Mouse (Mus musculus) left cerebral cortex, postnatal 25 days (tissue): Measurements from ENCODE around the gene Stk10. TPM values are rescaled to one million over a fixed set of nuclear protein-coding genes. Genes with fewer than 3 reads are reported as not detected.

ENCODE experiments used
- DNase-seq, 2 experiments: peaks; one replicate each; pipeline ENCODE4 v3.0.0; 2022; ENCODE audit warnings: low spot score in 2 of 2, mixed read lengths in 1 of 2
- intact Hi-C: fragments of 180-260 bp; cut with DNase I; formaldehyde crosslinking; loops from one replicate; pipeline ENCODE4 v1.15.1; 2025
- total RNA-seq, 2 experiments: library from RNA; stranded (reverse); gene quantifications; 2 replicates each; pipeline ENCODE4 v1.2.3; 2021

The Stk10 gene
- total RNA-seq, 2 experiments from 2014 or later, result 5.5 to 6.6 TPM

DNA sequence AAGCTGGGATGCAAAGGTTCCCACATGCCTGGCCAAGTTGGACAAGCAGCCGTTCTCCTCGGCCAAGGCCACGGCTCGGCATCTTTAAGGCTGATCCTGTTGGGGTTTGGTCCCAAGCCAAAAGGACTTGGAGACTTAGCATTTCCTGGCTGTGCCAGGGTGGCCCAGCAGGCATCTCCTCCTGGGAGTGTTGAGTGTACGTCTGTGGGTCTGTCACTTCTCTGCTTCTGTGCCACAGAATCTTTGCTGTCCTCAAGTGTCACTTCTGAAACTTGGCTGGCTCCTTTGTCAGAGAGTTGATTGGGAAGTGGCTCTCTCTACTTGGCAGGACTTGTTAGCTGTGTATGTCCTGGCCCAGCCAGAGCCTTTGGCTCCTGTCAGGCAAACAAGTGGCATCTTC lies 13.4 kb downstream of the Stk10 start:
- intact Hi-C loops, result no loop called here

DNA sequence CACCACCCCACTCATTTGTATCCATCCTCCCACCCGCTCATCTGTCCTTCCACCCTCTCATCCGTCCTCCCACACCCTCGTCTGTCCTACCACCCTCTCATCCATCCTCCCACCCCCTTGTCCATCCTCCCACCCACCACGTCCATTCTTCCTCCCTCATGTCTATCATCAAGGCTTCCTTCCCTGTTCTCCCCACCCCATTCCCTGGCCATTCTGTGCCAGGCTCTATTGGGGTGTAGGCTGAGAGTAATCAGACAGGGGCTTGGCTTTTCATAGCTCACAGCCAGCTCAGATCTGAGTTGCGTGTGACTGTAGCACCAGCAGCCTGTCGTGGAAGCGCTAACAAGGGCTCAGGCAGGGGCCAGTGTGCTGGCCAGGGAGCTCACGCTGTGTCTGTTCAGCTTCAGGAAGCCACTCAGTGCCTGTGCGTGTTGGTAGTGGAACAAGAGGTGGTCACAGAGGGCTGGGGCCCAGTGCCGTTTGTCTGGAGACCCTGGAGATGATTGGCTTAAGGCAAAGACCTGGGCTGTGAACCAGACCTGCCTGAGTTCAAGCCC lies 14.4 kb downstream of the Stk10 start:
- intact Hi-C loops, result no loop called here
- no peak for DNase-seq

More for the DNA sequence above, 13.4 kb downstream of the Stk10 start:
- DNase-seq, result no peak

DNA sequence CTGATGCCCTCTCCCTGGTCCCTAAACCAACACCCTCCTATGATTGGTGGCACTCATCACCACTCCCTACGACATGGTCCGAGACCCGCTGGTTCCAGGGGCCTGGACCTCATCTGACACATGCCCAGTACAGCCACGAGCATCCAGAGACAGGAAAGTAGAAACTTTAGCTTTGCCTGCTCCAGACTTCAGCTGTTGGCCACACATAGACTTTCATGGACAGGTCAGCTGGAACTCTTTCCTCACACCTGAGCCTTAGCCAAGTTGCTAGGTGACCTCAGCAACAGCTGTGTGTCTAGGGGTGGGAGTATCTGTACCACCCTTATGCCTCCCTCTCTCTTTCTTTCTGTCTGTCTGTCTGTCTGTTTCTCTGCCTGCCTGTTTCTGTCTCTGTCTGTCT lies 15.1 kb downstream of the Stk10 start:
- DNase-seq, result no peak
- intact Hi-C loops, result no loop called here

DNA sequence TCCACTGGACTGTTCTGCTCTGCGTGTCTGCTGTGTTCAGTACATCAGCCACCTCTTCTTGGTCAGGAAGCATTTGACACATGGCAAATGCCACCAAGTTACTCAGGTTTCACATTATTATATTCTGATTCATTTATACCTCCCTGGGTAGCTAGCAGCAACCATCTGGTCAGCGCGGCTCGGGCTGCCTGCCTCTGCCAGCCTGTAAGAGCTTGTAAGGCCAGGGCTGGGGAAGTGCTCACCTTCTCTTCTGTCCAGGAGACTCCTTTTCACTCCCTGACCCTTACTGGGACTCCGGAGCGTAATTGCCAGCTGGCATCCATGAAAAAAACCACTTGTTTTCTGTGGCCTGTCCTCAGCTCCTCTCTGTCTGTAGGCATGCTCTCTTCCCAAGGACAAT lies 16.1 kb downstream of the Stk10 start:
- no peak for DNase-seq
- intact Hi-C loops, result no loop called here

DNA sequence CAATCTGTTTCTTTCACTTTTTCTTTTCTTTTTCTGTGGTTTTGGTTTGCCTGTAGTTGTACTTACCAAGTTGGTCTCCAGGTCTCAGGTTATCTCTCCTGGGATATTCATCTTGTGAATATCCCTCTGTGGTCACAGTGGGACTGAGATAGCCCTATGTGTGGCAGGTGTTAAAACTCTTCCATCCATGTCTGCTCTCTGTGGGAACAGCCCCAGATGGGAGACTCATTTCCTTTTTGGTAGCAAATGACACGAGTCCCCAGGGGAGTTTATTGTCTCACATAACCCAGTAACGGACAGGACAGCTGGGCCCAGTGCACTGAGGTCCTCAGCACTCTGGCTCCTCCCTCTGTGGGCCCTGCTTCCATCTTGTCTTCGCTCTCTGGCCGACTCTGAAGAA lies 17.0 kb downstream of the Stk10 start:
- intact Hi-C loops, result no loop called here
- no peak for DNase-seq

DNA sequence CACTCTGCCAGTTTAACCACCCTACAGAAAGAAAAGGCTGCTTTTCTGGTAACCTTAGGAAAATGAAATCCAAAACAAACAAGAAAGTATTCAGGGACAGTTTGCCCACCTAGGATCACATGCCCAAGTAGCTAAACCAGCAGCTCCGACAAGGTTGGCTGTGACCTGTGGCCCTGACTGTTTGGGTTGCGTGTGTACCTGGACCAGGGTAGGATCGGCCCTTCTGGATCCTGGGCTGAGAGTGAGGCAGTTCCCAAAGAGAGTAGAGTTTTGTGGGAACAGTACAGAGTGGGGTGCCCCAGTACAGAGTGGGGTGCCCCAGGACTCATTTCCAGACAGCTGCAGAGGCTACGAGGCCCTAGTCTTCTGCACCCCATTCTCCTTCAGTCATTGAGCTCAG lies 18.0 kb downstream of the Stk10 start:
- intact Hi-C loops, result no loop called here
- no peak for DNase-seq

DNA sequence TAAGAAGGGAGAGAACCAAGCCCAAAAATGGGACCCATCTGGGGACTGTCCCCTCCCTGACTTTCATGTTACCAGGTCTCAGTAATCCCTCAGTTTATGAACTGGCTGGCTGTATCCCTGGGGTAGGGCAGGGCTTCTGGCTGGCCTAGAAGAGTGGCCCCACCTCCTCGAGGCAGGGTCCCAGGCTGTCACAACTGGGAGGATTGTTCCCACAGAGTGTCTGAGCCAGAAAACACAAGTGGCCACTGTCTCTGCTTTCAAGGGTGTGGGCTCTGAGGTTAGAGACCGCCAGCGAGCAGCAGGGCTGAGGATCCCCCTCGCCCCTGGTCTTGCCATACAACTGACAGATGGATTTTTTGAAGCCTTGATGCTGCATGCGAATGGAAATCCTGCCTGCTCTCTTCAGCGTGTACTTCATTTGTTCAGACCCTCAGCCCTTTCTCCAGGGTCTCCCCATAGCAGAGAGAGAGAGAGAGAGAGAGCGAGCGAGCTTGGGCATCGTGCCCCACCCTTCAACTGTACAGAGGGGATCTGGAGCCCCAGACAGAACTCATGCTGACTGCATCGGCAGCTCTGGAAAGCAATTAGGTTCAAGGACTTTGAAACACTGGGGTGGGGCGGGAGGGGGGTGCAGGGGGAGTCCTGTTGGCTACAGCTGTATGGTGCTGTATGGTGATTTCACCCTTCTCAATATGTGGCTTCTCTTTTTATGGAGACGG lies 18.6 kb downstream of the Stk10 start:
- intact Hi-C loops, result no loop called here
- no peak for DNase-seq

DNA sequence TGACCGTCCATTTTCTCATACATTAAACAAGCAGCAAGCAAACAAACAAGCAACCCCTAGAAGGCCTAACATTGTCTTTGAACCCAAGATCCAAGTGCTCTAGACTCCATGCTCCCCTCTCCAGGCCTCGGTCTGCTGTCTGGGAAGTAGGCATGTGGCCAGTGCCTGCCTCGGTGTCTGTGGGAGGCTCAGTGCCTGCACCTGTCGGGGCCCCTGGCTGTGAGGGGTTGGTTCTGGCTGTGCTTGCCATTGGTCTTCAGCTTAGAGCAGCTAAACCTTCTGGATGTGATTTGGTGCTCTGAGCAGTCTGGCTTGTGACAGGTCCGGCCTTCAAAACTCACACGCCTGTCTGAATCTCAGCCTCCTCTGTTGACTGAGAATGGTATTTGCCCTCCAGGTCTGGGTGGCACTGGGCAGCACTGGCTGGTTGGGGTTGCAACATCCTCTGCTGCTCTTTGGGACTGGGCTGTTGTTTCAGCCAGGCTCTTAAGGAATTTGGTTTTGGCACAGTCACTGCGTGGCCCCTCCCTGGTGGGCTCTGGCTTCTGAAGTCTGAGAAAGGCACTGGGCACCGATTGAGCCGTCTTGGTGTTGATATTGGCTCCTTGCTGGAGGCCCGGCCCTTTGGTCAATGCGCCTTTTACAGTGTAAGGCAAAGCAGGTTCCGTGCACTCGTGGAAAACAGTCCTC lies 19.4 kb downstream of the Stk10 start:
- intact Hi-C loops, result no loop called here
- DNase-seq, result no peak

DNA sequence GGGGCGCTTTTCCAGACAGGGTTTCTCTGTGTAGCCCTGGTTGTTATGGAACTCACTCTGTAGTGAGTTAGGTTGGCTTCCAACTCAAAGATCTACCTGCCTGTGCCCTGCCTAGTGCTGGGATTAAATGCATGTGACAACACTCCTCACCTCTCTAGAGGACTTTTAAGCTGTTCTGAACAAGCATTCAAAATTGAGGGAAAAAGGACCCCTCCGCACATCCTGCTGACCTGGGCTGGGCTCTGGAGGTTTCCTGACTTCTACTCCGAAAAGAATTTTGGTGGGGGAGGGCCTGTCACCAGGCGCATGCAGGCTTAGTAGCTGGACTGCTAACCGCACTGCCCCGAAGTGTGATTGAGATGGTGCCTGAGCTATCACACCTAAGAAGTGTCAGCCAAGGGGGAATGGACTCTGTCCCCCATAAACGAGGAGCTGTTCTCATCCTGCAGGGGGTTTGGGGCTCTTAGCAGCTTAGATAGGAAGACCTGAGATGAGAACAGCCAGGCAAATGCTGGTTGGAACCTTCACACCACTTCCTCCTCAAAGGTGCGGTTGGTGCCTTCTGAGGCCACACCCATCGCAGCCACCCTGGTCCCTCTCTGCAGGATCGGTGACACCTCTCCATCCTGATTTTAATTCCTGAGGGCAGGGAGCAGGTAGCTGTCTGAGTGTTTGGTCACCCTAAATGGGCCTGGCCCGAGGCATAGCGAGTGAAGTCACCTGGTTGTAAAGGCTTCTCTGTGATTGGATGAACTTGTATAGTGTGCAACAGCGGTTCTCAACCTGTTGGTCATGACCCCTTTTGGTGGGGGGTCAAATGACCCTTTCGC lies 20.4 kb downstream of the Stk10 start:
- intact Hi-C loops, result no loop called here
- no peak for DNase-seq

DNA sequence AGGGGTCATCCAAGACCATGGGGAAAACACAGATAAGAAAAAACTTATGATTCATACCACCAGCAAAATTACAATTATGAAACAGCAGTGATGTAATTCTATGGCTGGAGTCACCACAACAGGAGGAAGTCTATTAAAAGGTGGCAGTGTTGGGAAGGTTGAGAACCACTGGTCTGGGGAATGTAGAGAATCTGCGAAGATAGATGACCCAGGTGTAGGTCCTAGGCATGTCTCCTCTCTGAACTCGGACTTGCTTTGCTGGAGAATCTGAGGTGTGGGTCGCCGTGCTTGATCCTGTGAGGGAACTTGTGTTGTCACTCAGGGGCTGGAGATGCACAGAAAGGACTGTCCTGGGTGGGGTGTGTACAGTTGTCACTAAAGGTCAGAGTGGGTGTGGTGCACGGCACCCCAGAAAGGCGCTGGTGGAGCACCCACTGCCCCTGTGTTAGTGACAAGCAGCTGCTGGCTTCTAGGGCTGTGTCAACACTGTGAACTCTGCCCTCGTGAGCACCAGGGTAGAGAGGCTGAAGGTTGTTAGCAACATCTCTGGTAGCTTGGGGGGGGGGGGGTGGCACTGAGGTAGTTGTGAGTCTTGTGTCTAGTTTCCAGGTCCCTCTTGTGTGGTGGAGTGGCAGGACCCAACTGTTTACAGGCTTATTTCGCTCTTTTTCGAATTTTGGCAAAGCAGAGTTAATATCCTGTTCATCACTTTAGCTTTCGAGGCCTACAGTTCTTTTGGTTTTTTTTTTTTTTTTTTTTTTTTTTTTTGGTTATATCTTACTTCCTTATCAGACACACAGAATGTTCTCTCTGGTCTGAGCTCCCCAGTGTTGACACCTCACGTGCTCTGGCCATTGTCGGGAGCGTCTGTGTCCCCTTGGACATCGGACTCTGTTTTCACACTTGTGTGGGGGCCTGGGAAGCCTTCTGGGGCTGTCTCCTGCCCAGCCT lies 21.3 kb downstream of the Stk10 start:
- intact Hi-C loops, result no loop called here
- DNase-seq, result no peak

DNA sequence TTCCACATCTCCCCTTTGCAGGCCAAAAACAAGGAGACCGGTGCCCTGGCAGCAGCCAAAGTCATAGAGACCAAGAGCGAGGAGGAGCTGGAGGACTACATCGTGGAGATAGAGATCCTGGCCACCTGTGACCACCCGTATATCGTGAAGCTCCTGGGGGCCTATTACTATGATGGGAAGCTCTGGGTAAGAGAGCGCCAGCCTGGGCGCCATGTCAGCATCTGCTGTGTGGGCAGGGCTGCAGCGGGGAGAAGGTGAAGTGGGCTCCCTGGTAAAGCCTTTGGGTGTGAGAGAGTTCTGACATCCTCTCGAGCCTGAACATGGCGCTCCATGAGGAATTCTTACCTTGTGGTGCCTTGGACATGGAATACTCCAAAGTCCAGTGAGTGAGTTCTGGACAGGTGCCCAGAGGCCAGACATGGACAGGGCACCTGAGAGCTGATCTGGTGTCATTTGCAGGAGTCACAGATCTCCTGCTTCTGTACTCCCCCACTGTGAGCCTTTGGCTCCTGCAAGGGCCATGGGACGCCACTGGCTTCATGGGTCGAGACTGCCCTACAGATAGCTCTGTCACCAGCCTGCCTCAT lies 22.1 kb downstream of the Stk10 start:
- no peak for DNase-seq
- intact Hi-C loops, result no loop called here

DNA sequence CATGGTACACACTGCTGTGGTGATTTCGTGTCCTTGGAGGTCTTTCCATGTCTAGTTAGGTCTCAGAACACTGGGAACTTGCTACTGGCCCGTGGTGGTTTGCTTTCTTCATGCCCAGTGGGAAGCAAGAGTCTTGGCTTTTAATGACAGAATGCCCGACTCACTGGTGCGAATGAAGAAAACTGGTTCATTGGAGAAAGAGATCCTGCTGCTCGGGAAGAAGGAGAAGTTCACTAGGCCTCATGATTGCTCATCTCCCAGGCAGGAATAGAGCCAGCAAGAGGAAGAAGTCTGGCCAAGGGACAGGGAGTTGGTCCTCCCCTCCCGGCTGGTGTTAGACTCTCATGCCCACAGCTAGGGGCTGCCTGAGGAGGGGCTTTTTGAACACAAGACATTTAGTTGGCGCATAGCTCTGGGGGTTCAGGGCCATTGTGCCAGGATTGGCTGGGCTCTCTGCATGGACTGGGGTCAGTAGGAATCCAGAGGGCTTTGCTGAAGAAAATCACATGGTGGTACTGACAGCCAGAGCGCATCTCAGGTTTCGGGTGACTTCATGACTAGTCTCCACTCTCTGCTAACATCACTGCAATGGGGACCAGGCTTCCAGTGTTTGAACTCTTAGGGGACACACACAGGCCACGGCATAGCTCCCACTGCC lies 23.4 kb downstream of the Stk10 start:
- DNase-seq, result no peak
- intact Hi-C loops, result no loop called here

DNA sequence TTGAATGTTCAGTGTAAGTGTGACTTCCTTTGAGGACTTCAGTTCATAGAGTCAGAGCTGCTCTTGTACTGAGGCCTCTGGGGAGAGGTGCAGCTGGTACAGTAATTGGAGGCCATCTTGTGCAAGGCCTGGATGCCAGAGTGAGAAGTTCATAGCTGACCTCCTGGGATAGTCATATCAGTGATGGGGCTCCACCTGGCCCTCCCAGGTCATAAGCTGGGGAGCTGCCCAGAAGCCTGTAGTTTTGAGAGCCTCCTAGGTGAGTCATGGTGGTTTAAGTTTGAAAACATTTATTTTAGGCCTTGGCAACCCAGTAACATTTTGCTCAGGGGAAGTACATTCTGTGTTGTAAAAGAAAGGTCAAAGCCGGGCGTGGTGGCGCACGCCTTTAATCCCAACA lies 24.9 kb downstream of the Stk10 start:
- intact Hi-C loops, result no loop called here
- no peak for DNase-seq

DNA sequence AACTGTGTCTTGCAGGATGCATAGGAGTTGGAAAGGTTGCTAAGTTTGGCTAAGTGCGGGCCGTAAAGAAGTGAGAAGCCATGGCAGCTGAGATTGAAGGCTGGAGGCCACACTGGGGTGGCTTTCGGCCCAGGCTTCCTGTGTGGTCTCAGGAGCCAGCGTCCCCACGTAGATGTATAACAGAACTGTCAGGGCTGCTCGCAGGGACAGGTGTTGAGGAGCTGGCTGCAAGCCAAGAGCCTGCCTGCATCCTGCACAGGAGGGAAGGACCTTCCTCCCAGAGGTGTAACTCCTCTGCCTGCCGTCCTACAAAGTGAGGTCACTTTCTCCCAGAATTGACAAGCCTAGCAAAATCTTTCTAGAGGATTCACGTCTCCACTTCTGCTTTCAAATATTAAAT lies 25.6 kb downstream of the Stk10 start:
- no peak for DNase-seq
- intact Hi-C loops, result no loop called here

DNA sequence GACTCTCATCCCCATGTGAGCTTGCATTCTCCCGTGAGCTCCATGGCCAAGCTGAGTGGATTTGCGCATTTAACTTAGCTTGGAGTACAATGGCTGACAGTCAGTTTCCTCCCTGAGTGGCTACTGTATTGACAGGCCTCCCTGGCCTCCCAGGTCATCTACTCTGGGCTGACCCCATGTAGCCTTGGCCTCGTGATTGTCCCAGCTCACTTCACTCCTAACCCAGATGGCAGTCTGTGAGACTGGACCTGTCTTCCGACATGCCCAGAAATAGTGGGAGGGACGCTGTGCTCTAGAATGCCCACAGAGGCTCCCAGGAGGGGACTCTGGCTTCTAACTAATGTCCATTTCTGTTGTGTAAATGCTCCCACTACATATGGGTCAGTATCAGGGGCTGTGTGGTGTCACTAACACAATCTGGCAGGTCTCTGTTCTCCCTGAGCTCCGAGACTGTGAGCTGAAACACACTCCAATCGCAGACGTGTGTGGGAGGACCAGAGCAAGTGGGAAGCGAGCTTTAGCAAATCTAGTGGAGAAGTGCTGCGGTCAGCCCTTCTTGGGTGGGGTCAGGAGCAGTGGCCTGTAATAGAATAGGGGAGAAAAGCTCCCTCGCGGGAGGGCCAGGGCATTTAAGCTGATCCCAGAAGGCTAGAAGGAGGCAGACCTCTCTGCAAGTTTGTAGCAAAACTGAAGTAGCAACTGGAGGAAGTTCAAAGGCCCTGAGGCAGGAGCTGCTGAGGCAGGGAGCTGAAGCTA lies 27.1 kb downstream of the Stk10 start:
- intact Hi-C loops, result no loop called here
- DNase-seq, result no peak

DNA sequence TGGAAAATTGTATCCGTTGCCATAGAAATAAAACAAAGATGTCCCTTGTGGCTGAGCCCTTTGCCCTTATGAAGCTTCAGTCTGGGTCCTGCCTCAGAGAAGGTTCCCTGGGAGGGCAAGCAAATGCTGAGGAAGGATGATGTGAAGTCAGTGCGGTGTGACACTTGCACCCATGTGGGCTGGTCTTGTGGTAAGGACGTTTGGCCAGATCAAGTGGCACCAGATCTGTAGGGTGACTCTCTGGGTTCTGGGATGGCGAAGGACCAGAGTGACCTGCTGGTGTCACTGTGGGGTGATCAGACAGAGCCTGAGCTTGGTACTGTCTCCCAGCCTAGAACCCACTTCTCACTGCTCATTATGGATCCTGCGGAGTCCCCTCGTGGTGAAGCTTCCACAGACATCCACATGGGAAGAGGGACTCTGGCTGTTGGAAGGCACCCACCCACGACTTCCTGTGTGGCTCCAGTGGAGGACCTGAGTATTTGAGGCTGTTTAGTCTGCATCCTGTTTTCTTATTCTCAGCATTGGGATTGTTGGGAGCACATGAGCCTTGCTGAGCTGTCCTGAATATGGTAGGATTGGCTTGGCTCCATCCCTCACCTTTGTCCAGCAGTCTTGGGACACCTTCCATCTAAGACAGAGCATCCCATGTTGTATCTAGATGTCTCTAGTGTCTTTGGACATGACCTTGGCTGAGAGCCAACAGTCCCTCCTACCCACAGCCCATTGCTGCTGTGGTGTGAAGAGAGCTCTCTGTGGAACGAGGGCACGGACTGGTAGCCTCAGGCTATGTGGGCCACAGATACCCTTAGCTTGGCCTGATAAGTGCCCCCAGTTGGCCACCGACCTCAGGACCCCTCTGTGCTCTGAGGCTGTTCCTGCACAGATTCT lies 28.6 kb downstream of the Stk10 start:
- intact Hi-C loops, result no loop called here
- DNase-seq, result no peak

DNA sequence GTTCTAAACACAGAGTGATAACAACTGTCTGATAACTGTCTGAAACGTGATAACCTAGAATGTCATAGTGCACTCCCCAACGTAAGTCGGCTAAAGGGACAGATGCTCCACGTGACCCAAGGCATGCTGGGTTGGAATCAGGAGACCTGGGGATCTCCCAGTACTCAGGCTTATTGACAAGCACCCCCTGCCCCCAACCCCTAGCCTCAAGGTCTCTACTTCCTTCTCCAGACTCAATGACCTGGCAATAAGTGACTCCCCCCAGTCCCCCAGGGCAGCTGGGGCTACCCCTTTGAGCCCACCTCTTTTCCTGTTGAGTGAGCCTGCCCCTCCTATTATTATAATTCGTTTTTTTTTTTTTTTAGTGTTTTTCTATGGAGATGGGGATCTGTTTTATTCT lies 29.6 kb downstream of the Stk10 start:
- intact Hi-C loops, result no loop called here
- no peak for DNase-seq
